Mouse (Mus musculus): ENCODE measurements around the gene Magi1. TPM values are rescaled to one million over a fixed set of nuclear protein-coding genes. Genes with fewer than 3 reads are reported as not detected.
A peak's percentile ranks its signal among the peaks of the same experiment; 100 is the strongest.

Magi1 gene
- total and polyA plus RNA-seq, 3 experiments: 4.1 to 16.5 (median 14.0) TPM

DNA sequence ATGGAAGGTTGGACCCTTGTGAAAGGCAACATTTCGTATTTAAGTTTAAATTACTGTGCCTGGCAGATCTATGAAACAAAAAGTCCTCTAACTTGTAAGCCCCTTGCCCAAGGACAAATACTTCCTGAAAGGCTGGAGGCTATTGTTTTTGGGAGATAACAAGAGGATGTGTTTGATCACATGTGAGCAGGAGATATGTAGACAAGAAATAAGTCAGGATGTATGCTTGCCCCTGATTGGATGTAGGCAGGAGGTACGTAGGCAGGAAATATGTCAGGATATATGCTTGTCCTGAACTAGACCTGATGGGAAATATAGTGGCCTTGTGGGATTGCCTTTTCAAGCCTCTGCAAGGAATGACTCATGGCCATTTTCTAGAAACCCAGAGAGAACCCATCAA is 84.0 kb downstream of the Magi1 start:
- peaks cover 4% of the 10 kb centered on the region for H3K79me2 ChIP-seq (replicated peaks; ENCODE audit: control insufficient read depth, insufficient read depth, low read length)
- intact Hi-C loops (cut with DNase I): no loop called here
- DNase-seq: no peak
- no peaks in the 10 kb centered on the region for H3K27me3 ChIP-seq (ENCODE audit: control insufficient read depth, insufficient read depth, low read length)
- 51% methylated on average over 2 of the region's 2 CpGs for WGBS
- no peak overlapping the region for H3K4me3 ChIP-seq
- H3K9ac ChIP-seq (ENCODE audit: low read depth, low read length): no peak overlapping the region
- no peak overlapping the region for H3K27ac ChIP-seq
- H3K4me1 ChIP-seq (ENCODE audit: control insufficient read depth, insufficient read depth, low read length): peaks cover 10% of the 10 kb centered on the region
- TF ChIP-seq POLR2A (IDR thresholded peaks at IDR 0.05; ENCODE audit: insufficient read depth, low read depth, low read length): no peak
- no peak for TF ChIP-seq CTCF (IDR thresholded peaks at IDR 0.05)
- no peak for TF ChIP-seq EP300 (IDR thresholded peaks at IDR 0.05; ENCODE audit: insufficient read depth, low read depth, low read length)
- H3K36me3 ChIP-seq (ENCODE audit: control insufficient read depth, insufficient read depth, low read length): peaks cover 2% of the 10 kb centered on the region; the same call in 1 of the 2 replicates

DNA sequence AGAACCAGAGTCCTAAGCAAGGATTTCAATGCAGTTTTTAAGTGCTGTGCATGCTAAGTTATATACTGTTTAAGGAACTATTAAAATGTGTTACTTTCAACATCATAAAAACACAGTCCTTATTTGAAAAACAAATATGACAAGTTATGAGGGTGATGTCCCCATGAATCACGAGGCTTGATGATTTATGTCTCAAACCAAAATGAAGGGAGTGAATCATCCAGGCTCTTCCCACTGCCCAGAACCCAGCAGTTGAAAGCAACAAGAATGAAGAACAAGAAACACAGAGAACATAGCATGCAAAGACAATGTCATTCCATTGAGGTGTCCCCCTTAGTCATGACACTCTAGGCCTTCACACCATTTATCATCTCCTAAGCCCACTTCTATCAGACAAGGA is 85.9 kb downstream of the Magi1 start:
- no peak overlapping the region for H3K27ac ChIP-seq
- no peak for DNase-seq
- no peak for TF ChIP-seq POLR2A (IDR thresholded peaks at IDR 0.05; ENCODE audit: insufficient read depth, low read depth, low read length)
- TF ChIP-seq EP300 (IDR thresholded peaks at IDR 0.05; ENCODE audit: insufficient read depth, low read depth, low read length): no peak
- TF ChIP-seq CTCF (IDR thresholded peaks at IDR 0.05): no peak
- no peak overlapping the region for H3K4me3 ChIP-seq
- intact Hi-C loops (cut with DNase I): no loop called here
- H3K9ac ChIP-seq (ENCODE audit: low read depth, low read length): no peak overlapping the region
- H3K27me3 ChIP-seq (ENCODE audit: control insufficient read depth, insufficient read depth, low read length): no peaks in the 10 kb centered on the region
- H3K4me1 ChIP-seq (ENCODE audit: control insufficient read depth, insufficient read depth, low read length): peaks cover 4% of the 10 kb centered on the region
- WGBS: 79% methylated on average over 1 of the region's 1 CpGs
- no peaks in the 10 kb centered on the region; the same call in 1 of the 2 replicates for H3K36me3 ChIP-seq (ENCODE audit: control insufficient read depth, insufficient read depth, low read length)
- peaks cover 2% of the 10 kb centered on the region for H3K79me2 ChIP-seq (replicated peaks; ENCODE audit: control insufficient read depth, insufficient read depth, low read length)

- peaks cover 3% of the 10 kb centered on the region for H3K4me1 ChIP-seq (ENCODE audit: control insufficient read depth, insufficient read depth, low read length)
- H3K27me3 ChIP-seq (ENCODE audit: control insufficient read depth, insufficient read depth, low read length): no peaks in the 10 kb centered on the region
- peaks cover 1% of the 10 kb centered on the region; the same call in 1 of the 2 replicates for H3K79me2 ChIP-seq (replicated peaks; ENCODE audit: control insufficient read depth, insufficient read depth, low read length)
- DNase-seq: no peak
- H3K4me3 ChIP-seq: no peak overlapping the region
- 80% methylated on average over 14 of the region's 14 CpGs for WGBS
- no peak for TF ChIP-seq CTCF (IDR thresholded peaks at IDR 0.05)
- TF ChIP-seq POLR2A (IDR thresholded peaks at IDR 0.05; ENCODE audit: insufficient read depth, low read depth, low read length): no peak
- no peak for TF ChIP-seq EP300 (IDR thresholded peaks at IDR 0.05; ENCODE audit: insufficient read depth, low read depth, low read length)
- no peaks in the 10 kb centered on the region; the same call in 1 of the 2 replicates for H3K36me3 ChIP-seq (ENCODE audit: control insufficient read depth, insufficient read depth, low read length)
- H3K27ac ChIP-seq: no peak overlapping the region
- no peak overlapping the region for H3K9ac ChIP-seq (ENCODE audit: low read depth, low read length)
- intact Hi-C loops (cut with DNase I): no loop called here
These were observed 88.3 kb downstream of the Magi1 start for GRCm38 (mm10) chr6:94195303-94195911.

- no peak for TF ChIP-seq POLR2A (IDR thresholded peaks at IDR 0.05; ENCODE audit: insufficient read depth, low read depth, low read length)
- no peak for TF ChIP-seq EP300 (IDR thresholded peaks at IDR 0.05; ENCODE audit: insufficient read depth, low read depth, low read length)
- TF ChIP-seq CTCF (IDR thresholded peaks at IDR 0.05): no peak
- no peak overlapping the region for H3K4me3 ChIP-seq
- no peak for DNase-seq
- no peak overlapping the region for H3K27ac ChIP-seq
- 58% methylated on average over 5 of the region's 5 CpGs for WGBS
- peaks cover 13% of the 10 kb centered on the region for H3K4me1 ChIP-seq (ENCODE audit: control insufficient read depth, insufficient read depth, low read length)
- intact Hi-C loops (cut with DNase I): no loop called here
- no peaks in the 10 kb centered on the region for H3K79me2 ChIP-seq (replicated peaks; ENCODE audit: control insufficient read depth, insufficient read depth, low read length)
- H3K9ac ChIP-seq (ENCODE audit: low read depth, low read length): no peak overlapping the region
- peaks cover 7% of the 10 kb centered on the region; the same call in 1 of the 2 replicates for H3K36me3 ChIP-seq (ENCODE audit: control insufficient read depth, insufficient read depth, low read length)
- no peaks in the 10 kb centered on the region for H3K27me3 ChIP-seq (ENCODE audit: control insufficient read depth, insufficient read depth, low read length)
These were observed 92.9 kb downstream of the Magi1 start for GRCm38 (mm10) chr6:94190830-94191229.

DNA sequence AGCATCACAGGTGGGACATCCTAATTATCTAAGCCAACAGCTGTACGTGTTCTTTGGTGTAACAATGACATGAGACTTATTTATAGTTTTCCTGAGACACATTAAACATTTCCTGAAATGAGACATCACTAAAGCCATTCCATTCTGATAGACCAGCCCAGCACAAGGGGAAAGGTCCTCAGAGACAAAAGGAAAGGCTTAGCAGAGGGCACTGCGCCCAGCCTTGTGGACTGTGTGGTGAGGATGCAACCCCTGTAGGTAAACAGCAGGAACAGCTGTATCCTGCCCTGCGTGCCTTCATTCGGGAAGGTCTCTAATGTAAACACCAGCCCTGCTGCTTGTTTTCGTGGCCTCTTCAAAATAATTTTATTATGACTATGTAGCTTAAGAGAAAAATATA is 94.3 kb downstream of the Magi1 start:
- no peak overlapping the region for H3K4me3 ChIP-seq
- DNase-seq: no peak
- TF ChIP-seq POLR2A (IDR thresholded peaks at IDR 0.05; ENCODE audit: insufficient read depth, low read depth, low read length) (no peak), EP300 (IDR thresholded peaks at IDR 0.05; ENCODE audit: insufficient read depth, low read depth, low read length) (no peak), CTCF (IDR thresholded peaks at IDR 0.05) (no peak)
- H3K27ac ChIP-seq: peak overlapping the region; percentile 15
- no peaks in the 10 kb centered on the region for H3K79me2 ChIP-seq (replicated peaks; ENCODE audit: control insufficient read depth, insufficient read depth, low read length)
- peaks cover 20% of the 10 kb centered on the region for H3K4me1 ChIP-seq (ENCODE audit: control insufficient read depth, insufficient read depth, low read length)
- WGBS: 37% methylated on average over 5 of the region's 5 CpGs
- H3K9ac ChIP-seq (ENCODE audit: low read depth, low read length): no peak overlapping the region
- intact Hi-C loops (cut with DNase I): loop anchor here (5.0 kb wide), 1 partner anchor 38 kb away; no protein-coding TSS in a partner anchor
- H3K36me3 ChIP-seq (ENCODE audit: control insufficient read depth, insufficient read depth, low read length): peaks cover 11% of the 10 kb centered on the region
- H3K27me3 ChIP-seq (ENCODE audit: control insufficient read depth, insufficient read depth, low read length): no peaks in the 10 kb centered on the region

- Histone ChIP-seq H3K79me2 (replicated peaks; ENCODE audit: control insufficient read depth, insufficient read depth, low read length) (no peaks in the 10 kb centered on the region), H3K9ac (ENCODE audit: low read depth, low read length) (no peak overlapping the region), H3K4me1 (ENCODE audit: control insufficient read depth, insufficient read depth, low read length) (peaks cover 32% of the 10 kb centered on the region), H3K27me3 (ENCODE audit: control insufficient read depth, insufficient read depth, low read length) (no peaks in the 10 kb centered on the region), H3K4me3 (no peak overlapping the region), H3K36me3 (ENCODE audit: control insufficient read depth, insufficient read depth, low read length) (peaks cover 22% of the 10 kb centered on the region), H3K27ac (peak overlapping the region; percentile 77)
- WGBS: 19% methylated on average over 7 of the region's 7 CpGs
- intact Hi-C loops (cut with DNase I): loop anchor here (1.0 to 5.0 kb wide), 2 partner anchors 41 to 95 kb away; no protein-coding TSS in a partner anchor
- peak; percentile 55 to 56 for DNase-seq
- peak; percentile 31; the same call in 1 of the 2 replicates for TF ChIP-seq POLR2A (IDR thresholded peaks at IDR 0.05; ENCODE audit: insufficient read depth, low read depth, low read length)
- TF ChIP-seq CTCF (IDR thresholded peaks at IDR 0.05): peak; percentile 35
- TF ChIP-seq EP300 (IDR thresholded peaks at IDR 0.05; ENCODE audit: insufficient read depth, low read depth, low read length): 0 out of 2 replicates have a peak, but pooled peaks have one; percentile 24
These were observed 96.9 kb downstream of the Magi1 start for GRCm38 (mm10) chr6:94186628-94187319.
